Mouse (Mus musculus): ENCODE results near the gene Ggt5.

Ggt5 gene

DNA sequence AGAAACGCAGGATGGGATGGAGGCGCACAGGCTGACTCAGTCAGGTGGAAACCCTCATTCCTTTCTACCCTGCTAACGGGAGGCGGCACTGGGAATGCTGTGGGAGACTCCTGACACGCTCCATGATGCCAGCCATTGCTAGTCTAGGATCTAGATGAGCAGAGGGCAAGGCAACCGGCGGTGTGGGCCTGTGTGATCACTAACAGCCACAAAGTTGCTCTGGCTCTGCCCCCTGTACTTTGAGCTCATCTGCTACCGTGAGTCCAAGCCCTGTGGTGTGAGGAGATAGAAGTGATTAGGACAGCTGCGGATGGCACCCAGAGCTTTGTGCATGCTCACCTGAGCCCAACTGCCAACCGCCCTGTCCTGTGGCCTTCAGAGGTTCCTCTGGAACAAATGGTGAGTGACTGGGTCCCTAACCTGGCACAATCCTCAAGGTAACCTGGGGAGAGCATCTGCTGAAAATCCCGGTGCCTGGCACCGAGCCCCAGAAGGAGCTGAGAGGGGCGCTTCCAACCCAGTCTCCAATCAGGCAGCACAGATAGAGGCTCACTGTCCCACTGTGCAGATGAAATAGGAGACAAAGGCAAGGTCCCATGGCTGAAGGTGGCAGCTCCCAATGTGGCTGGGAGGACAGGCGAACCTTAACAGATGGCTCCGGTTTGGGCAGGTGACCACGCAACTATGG, 62.4 kb downstream of the Ggt5 start:
- no peak for DNase-seq (ENCODE audit: low spot score in 2 of 2)

DNA sequence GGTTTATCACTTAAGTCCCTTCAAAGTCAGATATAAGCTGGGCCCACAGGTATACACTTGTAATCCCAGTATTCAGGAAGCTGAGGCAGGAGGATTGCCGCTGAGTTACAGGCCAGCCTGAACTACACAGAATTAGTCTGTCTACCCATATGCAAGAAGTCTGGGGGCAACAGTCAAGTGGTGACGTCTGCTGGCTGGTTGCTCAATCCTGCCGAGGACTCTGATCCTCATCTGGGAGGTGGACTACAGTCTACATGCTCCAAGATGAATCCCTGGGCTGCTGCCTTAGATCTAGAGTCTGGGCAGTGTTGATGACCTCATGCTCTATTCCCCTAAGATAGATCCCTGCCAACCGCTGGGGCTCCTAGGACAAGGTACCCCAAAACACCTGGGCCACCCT, 64.9 kb downstream of the Ggt5 start:
- DNase-seq (ENCODE audit: low spot score in 2 of 2) = no peak

- no peak for DNase-seq (ENCODE audit: low spot score in 2 of 2)
Measured at GRCm38 (mm10) chr10:75657165-75657564, 68.0 kb downstream of the Ggt5 start.

- no peak for DNase-seq (ENCODE audit: low spot score in 2 of 2)
Measured at GRCm38 (mm10) chr10:75657772-75658171, 68.6 kb downstream of the Ggt5 start.

- no peak for DNase-seq (ENCODE audit: low spot score in 2 of 2)
Measured at GRCm38 (mm10) chr10:75661381-75661780, 72.2 kb downstream of the Ggt5 start.

DNA sequence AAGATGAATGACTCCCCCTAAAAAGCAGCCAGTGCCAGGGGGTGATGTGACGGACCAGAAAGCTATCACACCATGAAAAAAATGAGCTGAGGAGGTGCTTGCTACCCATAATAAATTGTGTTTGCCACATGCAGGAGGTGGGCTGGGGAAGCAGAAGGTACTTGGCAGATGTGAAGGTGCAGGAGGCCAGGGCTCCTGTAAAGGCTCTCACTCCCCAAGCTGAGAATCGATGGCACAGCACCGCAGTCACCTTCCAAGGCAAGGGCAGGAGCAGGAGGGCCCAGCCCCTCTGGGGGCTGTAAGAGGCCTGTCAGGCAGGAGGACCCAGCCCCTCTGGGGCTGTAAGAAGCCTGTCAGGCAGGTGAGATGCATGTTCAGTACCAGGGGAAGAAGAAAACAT, 72.7 kb downstream of the Ggt5 start:
- no peak for DNase-seq (ENCODE audit: low spot score in 2 of 2)

DNA sequence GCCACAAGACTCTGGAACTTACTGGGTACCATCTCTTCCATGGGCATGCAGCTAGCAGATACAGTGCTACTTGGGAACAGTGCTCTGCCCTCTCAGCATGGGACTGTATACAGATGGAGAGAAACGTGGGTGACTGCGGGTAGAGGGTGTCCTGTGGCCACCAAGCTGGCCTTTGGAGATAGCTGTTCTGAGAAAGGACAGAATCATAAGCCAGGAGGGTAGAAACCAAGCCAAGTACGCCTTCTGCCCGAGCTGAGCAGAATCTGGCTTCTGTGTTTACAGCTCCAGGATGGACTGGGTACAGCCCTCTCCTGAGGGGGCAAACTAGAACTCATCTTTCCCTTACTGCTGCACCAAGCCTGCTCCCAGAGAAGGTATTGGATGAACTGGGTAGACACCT, 73.4 kb downstream of the Ggt5 start:
- DNase-seq (ENCODE audit: low spot score in 2 of 2) = no peak

DNA sequence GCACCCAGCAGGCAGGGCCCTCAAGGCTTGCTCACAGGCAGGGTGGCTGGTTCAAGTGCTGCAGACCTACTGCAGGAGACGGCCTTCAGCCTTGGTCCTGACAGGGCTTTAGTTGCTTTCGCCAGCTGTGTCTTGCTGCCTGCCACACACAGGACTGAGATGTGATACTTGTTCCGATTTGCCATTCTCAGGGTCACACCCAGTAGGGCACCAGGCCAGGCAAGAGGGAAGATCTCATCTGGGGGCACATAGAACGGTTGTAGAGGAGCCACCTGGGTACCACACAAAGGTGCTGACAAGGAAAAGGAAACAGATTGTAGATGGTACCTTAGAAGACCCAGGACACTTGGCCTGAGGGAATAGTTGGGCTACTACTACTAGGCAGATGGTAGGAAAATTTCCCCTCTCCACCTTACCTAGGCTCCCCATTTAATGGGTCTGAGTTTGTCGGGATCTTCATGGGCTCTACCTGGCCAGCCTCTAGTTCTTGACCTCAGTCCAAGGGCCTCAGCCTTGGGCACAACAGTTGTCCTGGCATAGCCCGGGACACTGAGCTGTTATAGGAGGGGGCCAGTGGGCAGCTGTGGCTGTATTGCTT, 75.6 kb downstream of the Ggt5 start:
- no peak for DNase-seq (ENCODE audit: low spot score in 2 of 2)

GRCm38 (mm10) chr10:75666451-75667030, 77.4 kb downstream of the Ggt5 start:
- no peak for DNase-seq (ENCODE audit: low spot score in 2 of 2)

All from urinary bladder, adult 18-20 months (tissue).